Mouse (Mus musculus) liver, embryonic 12.5 days (tissue): ENCODE measurements around the gene Gm49405. TPM values are rescaled to one million over a fixed set of nuclear protein-coding genes. Genes with fewer than 3 reads are reported as not detected.
"Not testable (repeated sequence)": the region's sequence is repeated elsewhere in the genome, so short reads cannot be mapped to it uniquely, and the experiment has no call there.

Experiments
- ATAC-seq: fragments of 200-750 bp; cut with Nextera tagmentation; 2 replicates; pipeline ENCODE4 v1.8.0; 2017; ENCODE audit warnings: moderate number of reproducible peaks, mild to moderate bottlenecking, moderate library complexity
- H3K27ac ChIP-seq: fragments of 300-500 bp; sonication (generic); 2 replicates; pipeline ENCODE4 v1.5.1; 2016; ENCODE audit warnings: mild to moderate bottlenecking
- H3K27me3 ChIP-seq: fragments of 300-500 bp; sonication (generic); replicated peaks from 2 replicates; pipeline ENCODE4 v1.6.1; 2016; ENCODE audit warnings: mild to moderate bottlenecking, moderate library complexity
- H3K36me3 ChIP-seq: fragments of 300-500 bp; sonication (generic); 2 replicates; pipeline ENCODE4 v1.6.1; 2016; ENCODE audit warnings: mild to moderate bottlenecking, moderate library complexity
- H3K4me1 ChIP-seq: fragments of 300-500 bp; sonication (generic); 2 replicates; pipeline ENCODE4 v1.6.1; 2016
- H3K4me2 ChIP-seq: fragments of 300-500 bp; sonication (generic); 2 replicates; pipeline ENCODE4 v1.6.1; 2016; ENCODE audit warnings: mild to moderate bottlenecking, moderate library complexity
- H3K4me3 ChIP-seq: fragments of 300-500 bp; sonication (generic); 2 replicates; pipeline ENCODE4 v1.5.1; 2016; ENCODE audit warnings: mild to moderate bottlenecking, moderate library complexity
- H3K9ac ChIP-seq: fragments of 300-500 bp; sonication (generic); 2 replicates; pipeline ENCODE4 v1.6.1; 2016; ENCODE audit warnings: mild to moderate bottlenecking, moderate library complexity
- H3K9me3 ChIP-seq: fragments of 300-500 bp; sonication (generic); replicated peaks from 2 replicates; pipeline ENCODE4 v1.6.1; 2016; ENCODE audit warnings: mild to moderate bottlenecking, moderate library complexity
- WGBS: fragments of 180-500 bp; shearing (Covaris S2); methylation state at CpG from one replicate; pipeline ENCODE4 v1.1.7; 2016; ENCODE audit not compliant: insufficient replicate concordance; 5-methylcytosine and 5-hydroxymethylcytosine counted together
- polyA plus RNA-seq: library from polyadenylated mRNA; unstranded; fragments of >200 nt; fragmentation: Nextera tagmentation; extraction: Ambion mirVana; gene quantifications from 2 replicates; pipeline ENCODE4 v1.2.1, GENCODE M21; 2016

Gene Gm49405
- 0.85 and 1.1 TPM in 2 replicates for polyA plus RNA-seq

- Histone ChIP-seq H3K27ac (peak within 1 kb of the TSS; percentile 92), H3K27me3 (peaks cover 9% of the 10 kb centered on the region; the same call in 1 of the 2 replicates), H3K9ac (peak within 1 kb of the TSS; percentile 92), H3K4me3 (peak within 1 kb of the TSS; percentile 83), H3K4me2 (peak within 1 kb of the TSS; percentile 99), H3K36me3 (peaks cover 5% of the 10 kb centered on the region), H3K9me3 (no peaks in the 10 kb centered on the region), H3K4me1 (peaks cover 29% of the 10 kb centered on the region)
- ATAC-seq, result peak; percentile 89
- under 1% methylated on average over 64 of the region's 64 CpGs for WGBS
These were observed at the start of gene Gm49405, which contains the start of gene Nudt8 for GRCm38 (mm10) chr19:4000119-4000900. TSS of gene Gm49405 (plus strand) at chr19:4000626. TSS of gene Nudt8 (plus strand) at chr19:4000580.

- no peaks in the 10 kb centered on the region for H3K36me3 ChIP-seq
- ATAC-seq, result no peak
These were observed 49.0 kb upstream of the Gm49405 start for GRCm38 (mm10) chr19:3951461-3951860.

GRCm38 (mm10) chr19:3952099-3952498 lies 48.3 kb upstream of the Gm49405 start:
- WGBS, result 29% methylated on average over 1 of the region's 1 CpGs
- no peak overlapping the region for H3K27ac ChIP-seq
- ATAC-seq, result no peak
- H3K36me3 ChIP-seq, result no peaks in the 10 kb centered on the region
- no peaks in the 10 kb centered on the region for H3K9me3 ChIP-seq
- H3K4me1 ChIP-seq, result no peaks in the 10 kb centered on the region
- peaks cover 7% of the 10 kb centered on the region; the same call in 1 of the 2 replicates for H3K27me3 ChIP-seq
- no peak overlapping the region for H3K9ac ChIP-seq
- no peak overlapping the region for H3K4me2 ChIP-seq
- no peak overlapping the region for H3K4me3 ChIP-seq

More at GRCm38 (mm10) chr19:3951461-3951860, 49.0 kb upstream of the Gm49405 start:
- Histone ChIP-seq H3K27me3 (peaks cover 7% of the 10 kb centered on the region; the same call in 1 of the 2 replicates), H3K9me3 (no peaks in the 10 kb centered on the region), H3K4me1 (peaks cover under 1% of the 10 kb centered on the region; the same call in 1 of the 2 replicates), H3K9ac (no peak overlapping the region), H3K4me2 (no peak overlapping the region), H3K4me3 (no peak overlapping the region), H3K27ac (no peak overlapping the region)

DNA sequence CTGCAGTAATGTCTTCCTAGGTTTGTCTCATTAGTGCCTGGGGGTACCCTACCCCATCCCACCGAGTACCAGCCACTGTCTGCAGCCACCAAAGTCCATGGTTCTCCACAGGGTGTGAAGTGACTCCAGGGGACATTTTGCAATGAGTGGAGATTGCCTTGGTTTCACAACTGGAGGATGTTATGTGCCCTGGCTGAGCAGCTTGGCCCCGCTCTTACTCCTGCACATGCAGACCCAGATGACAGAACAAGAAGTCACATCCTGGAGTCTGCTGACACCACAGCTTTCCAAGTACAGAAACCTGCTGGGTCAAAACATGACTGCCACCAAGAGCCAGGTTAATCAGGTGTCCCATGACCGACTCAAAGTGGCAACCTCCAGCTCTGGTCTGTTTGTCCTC lies 45.4 kb upstream of the Gm49405 start:
- Histone ChIP-seq H3K27me3 (peaks cover 7% of the 10 kb centered on the region; the same call in 1 of the 2 replicates), H3K4me2 (no peak overlapping the region), H3K27ac (no peak overlapping the region), H3K9me3 (no peaks in the 10 kb centered on the region), H3K36me3 (no peaks in the 10 kb centered on the region), H3K4me1 (no peaks in the 10 kb centered on the region), H3K9ac (no peak overlapping the region), H3K4me3 (no peak overlapping the region)
- 59% methylated on average over 3 of the region's 3 CpGs for WGBS
- ATAC-seq, result no peak

GRCm38 (mm10) chr19:3955804-3956203 lies 44.6 kb upstream of the Gm49405 start:
- Histone ChIP-seq H3K27ac (no peak overlapping the region), H3K9ac (no peak overlapping the region), H3K4me2 (no peak overlapping the region), H3K4me3 (no peak overlapping the region), H3K36me3 (no peaks in the 10 kb centered on the region), H3K4me1 (no peaks in the 10 kb centered on the region), H3K27me3 (peaks cover 7% of the 10 kb centered on the region; the same call in 1 of the 2 replicates), H3K9me3 (no peaks in the 10 kb centered on the region)
- WGBS, result 25% methylated on average over 4 of the region's 4 CpGs
- no peak for ATAC-seq

- H3K4me3 ChIP-seq, H3K4me2 ChIP-seq, H3K9ac ChIP-seq, H3K36me3 ChIP-seq, H3K9me3 ChIP-seq, H3K4me1 ChIP-seq, H3K27me3 ChIP-seq, ATAC-seq, H3K27ac ChIP-seq: not testable (repeated sequence)
- WGBS, result 64% methylated on average over 5 of the region's 5 CpGs
These were observed 43.0 kb upstream of the Gm49405 start for GRCm38 (mm10) chr19:3957296-3958036.

GRCm38 (mm10) chr19:3958470-3958869 lies 42.0 kb upstream of the Gm49405 start, which contains the start of gene Aldh3b3:
TSS of gene Aldh3b3 (plus strand) at chr19:3958645.
- no peak for ATAC-seq
- Histone ChIP-seq H3K4me2 (no peak within 1 kb of the TSS), H3K27ac (no peak within 1 kb of the TSS), H3K9ac (no peak within 1 kb of the TSS), H3K9me3 (no peaks in the 10 kb centered on the region), H3K27me3 (peaks cover 7% of the 10 kb centered on the region; the same call in 1 of the 2 replicates), H3K4me1 (no peaks in the 10 kb centered on the region), H3K4me3 (no peak within 1 kb of the TSS), H3K36me3 (no peaks in the 10 kb centered on the region)
- WGBS, result 61% methylated on average over 4 of the region's 4 CpGs

GRCm38 (mm10) chr19:3959030-3959429 lies 41.4 kb upstream of the Gm49405 start:
- no peak for ATAC-seq
- Histone ChIP-seq H3K27ac (no peak overlapping the region), H3K9me3 (no peaks in the 10 kb centered on the region), H3K4me2 (no peak overlapping the region), H3K36me3 (no peaks in the 10 kb centered on the region), H3K9ac (no peak overlapping the region), H3K27me3 (peaks cover 7% of the 10 kb centered on the region; the same call in 1 of the 2 replicates), H3K4me1 (no peaks in the 10 kb centered on the region), H3K4me3 (no peak overlapping the region)

GRCm38 (mm10) chr19:3960211-3960610 lies 40.2 kb upstream of the Gm49405 start:
- Histone ChIP-seq H3K4me1 (no peaks in the 10 kb centered on the region), H3K27ac (no peak overlapping the region), H3K4me2 (no peak overlapping the region), H3K27me3 (peaks cover 7% of the 10 kb centered on the region; the same call in 1 of the 2 replicates), H3K9ac (no peak overlapping the region), H3K4me3 (no peak overlapping the region), H3K36me3 (no peaks in the 10 kb centered on the region), H3K9me3 (no peaks in the 10 kb centered on the region)
- 78% methylated on average over 5 of the region's 5 CpGs for WGBS
- ATAC-seq, result no peak

- H3K9ac ChIP-seq, H3K4me1 ChIP-seq, H3K27ac ChIP-seq, H3K4me2 ChIP-seq, H3K9me3 ChIP-seq, H3K36me3 ChIP-seq, H3K27me3 ChIP-seq, ATAC-seq, H3K4me3 ChIP-seq: not testable (repeated sequence)
- WGBS, result 75% methylated on average over 6 of the region's 6 CpGs
These were observed 38.6 kb upstream of the Gm49405 start for GRCm38 (mm10) chr19:3961805-3962204.

GRCm38 (mm10) chr19:3962469-3962868 lies 38.0 kb upstream of the Gm49405 start:
- H3K9me3 ChIP-seq, result no peaks in the 10 kb centered on the region
- no peak for ATAC-seq
- 0 out of 2 replicates have a peak, but pooled peaks cover 3% of the 10 kb centered on the region for H3K27me3 ChIP-seq
- no peak overlapping the region for H3K9ac ChIP-seq
- no peak overlapping the region for H3K27ac ChIP-seq
- peaks cover 7% of the 10 kb centered on the region for H3K4me1 ChIP-seq
- H3K4me2 ChIP-seq, result no peak overlapping the region
- H3K4me3 ChIP-seq, result no peak overlapping the region
- no peaks in the 10 kb centered on the region for H3K36me3 ChIP-seq
- WGBS, result 7% methylated on average over 2 of the region's 2 CpGs

- Histone ChIP-seq H3K27me3 (peaks cover 4% of the 10 kb centered on the region; the same call in 1 of the 2 replicates), H3K4me1 (peaks cover 8% of the 10 kb centered on the region), H3K36me3 (no peaks in the 10 kb centered on the region), H3K9me3 (no peaks in the 10 kb centered on the region), H3K4me2 (no peak overlapping the region), H3K27ac (no peak overlapping the region), H3K9ac (no peak overlapping the region), H3K4me3 (no peak overlapping the region)
- no peak for ATAC-seq
- 54% methylated on average over 4 of the region's 4 CpGs for WGBS
These were observed 36.4 kb upstream of the Gm49405 start for GRCm38 (mm10) chr19:3964030-3964429.
